Mouse (Mus musculus) skeletal muscle tissue, adult 2 months (tissue): Measurements from ENCODE around the gene Nell2.
"Not testable (repeated sequence)": the region's sequence is repeated elsewhere in the genome, so short reads cannot be mapped to it uniquely, and the experiment has no call there.

Source experiments
- DNase-seq: peaks from one replicate; pipeline ENCODE4 v3.0.0-alpha.2; 2012; ENCODE audit warnings: low read depth, low spot score

Gene Nell2

GRCm38 (mm10) chr15:95527948-95528861 lies at the start of gene Nell2:
Nell2 (minus strand) TSS chr15:95528559.
- no peak for DNase-seq

GRCm38 (mm10) chr15:95574661-95575060 lies 46.3 kb upstream of the Nell2 start:
- DNase-seq, result peak; percentile 10

GRCm38 (mm10) chr15:95569606-95570005 lies 41.2 kb upstream of the Nell2 start:
- DNase-seq, result no peak

DNA sequence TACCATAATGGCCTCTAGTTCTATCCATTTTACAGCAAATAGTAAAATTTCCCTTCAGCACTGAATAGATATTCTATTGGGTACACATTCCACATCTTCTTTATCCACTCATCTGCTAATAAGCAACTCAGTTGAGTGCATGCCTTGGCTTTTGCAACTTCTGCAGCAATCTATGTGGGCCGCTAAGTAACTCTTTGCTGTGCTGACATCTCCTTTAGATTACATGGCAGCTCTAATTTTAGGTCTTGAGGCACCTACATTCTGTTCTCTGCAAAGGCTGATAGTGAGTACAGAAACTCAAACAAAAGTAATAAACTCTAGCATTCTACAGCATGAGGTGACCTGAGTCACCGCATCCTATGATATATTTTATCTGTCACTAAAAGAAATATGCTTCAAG lies 36.8 kb upstream of the Nell2 start:
- DNase-seq, result no peak

DNA sequence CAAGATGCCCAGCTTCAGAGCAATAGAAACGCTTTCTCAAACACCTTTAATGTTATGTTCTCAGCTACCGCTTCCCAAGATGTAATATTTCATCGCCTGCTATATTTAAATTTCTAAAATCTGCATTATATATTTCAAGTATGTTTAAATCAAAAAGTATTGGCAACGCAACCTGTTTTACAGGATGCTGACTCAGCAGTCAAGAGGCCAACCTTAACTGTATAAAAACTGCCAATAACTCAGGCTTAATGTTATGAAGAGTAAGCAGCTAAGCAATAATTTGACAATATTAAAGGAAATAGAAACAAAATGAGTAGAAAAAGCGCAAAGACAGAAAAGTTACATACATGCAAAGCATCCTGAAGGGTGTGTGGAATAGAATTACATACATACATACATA lies 32.9 kb upstream of the Nell2 start:
- DNase-seq, result no peak

DNA sequence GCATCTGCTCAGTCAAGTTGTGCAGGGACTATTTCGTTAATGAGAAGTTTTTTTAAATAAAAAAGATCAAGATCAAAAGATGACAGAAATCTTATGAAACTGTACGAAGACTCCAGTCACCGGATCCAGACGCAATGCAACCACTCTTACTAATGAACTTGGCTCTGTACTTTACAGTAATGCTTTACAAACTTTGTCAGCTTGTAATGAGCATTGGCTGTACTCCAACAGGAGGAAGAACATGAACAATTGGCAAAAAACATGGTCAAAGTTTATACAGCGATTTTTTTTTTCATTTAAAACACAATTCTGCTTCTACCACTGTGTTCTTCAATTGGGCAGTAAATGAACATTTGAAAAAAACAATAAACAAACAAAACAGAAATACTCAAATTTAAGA lies 21.7 kb upstream of the Nell2 start:
- DNase-seq, result no peak

DNA sequence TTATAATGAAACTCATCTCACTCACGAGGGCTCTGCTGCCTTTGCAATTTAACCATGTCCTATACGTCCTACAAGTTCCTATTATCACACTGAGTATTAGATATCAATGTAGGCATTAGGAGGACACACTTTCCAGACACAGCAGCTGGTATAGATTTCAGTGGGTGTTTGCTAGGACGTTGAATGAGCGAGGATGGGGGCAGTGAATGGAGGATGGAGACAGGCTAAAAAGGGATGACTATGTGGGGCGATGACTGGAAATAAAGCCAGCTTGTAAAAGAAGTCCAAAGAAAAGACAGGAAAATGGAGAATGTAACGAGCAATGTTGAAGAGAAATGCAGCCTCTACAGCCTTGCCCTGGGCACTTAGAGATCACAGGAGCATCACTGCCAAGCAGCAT lies 14.3 kb upstream of the Nell2 start:
- DNase-seq, result no peak

DNA sequence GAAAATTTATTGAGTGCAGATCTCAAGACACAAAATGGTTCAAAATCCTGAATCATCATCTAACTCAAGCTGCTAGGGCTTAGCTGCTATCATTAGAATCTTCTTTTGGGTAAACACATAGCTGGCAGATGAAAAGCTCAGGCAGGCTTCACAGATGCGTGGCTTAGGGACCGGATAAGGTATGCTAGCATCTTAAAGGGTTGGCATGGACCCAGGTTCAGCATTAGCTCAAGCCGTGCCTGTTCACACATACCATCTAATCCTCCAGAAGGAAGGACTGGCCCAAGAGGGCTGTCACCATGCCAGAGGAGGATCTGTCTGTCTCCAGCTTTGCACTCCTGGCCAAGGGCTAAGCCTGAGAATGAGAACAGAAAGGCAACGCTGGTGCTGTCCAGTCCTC lies 8.4 kb upstream of the Nell2 start:
- DNase-seq, result no peak

DNA sequence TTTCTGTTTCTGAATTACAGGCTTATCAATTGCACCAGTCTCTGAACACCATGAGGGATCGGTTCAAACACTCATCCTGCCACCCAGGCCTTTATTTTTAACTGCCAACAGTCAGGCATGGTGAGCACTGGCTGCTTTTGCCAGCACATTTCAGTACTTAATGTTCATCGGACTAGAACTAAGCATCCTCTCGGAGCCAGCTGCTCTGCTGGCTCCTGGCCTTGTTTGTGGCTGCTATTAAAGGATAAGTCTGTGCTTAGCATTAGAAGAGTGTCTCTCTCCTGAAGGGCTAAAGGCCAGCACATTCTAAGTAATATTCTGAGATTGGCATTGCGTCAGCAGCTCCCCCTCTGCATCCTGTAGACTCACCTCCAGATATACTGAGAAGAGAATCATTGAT lies 7.9 kb upstream of the Nell2 start:
- DNase-seq, result no peak

GRCm38 (mm10) chr15:95534644-95535043 lies 6.3 kb upstream of the Nell2 start:
- DNase-seq, result no peak

GRCm38 (mm10) chr15:95527461-95527947 lies 855 bp downstream of the Nell2 start:
- no peak for DNase-seq

DNA sequence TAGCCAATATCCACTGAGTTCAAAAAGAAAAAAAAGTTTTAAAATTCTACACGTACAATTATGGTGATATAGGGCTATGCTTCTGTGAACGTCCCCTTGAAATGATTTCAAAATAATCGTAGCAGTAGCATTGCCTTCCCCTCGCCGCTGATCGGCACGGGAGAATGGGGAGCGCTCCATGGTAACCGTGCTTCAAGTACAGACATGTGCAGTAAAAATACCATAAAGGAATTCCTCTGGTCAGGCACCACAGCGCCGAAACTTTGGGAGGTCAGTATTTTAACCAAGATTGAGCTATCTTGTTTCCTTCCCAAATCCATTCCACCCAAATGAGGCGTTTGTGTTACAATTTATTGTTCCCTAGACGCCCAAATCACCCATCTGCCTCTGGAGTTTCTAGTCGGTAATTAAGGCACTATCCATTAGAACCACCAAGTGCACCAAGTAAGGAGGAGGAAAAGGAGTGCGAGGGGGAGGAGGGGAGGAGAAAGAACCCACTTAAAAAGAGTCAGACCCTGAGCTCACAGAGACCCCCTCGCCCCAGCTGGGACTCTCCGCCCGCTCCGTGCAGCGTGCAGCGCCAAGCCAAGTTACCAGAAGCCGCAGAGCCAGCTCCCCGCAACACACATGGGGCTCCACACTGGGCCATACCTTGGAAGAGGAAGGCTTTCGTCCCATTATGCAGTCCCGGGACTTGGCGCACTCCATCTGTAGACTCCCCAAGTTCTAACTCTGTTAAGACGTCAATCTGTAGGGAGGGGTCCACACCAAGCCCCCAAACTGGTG lies 1.5 kb downstream of the Nell2 start:
- DNase-seq, result no peak

DNA sequence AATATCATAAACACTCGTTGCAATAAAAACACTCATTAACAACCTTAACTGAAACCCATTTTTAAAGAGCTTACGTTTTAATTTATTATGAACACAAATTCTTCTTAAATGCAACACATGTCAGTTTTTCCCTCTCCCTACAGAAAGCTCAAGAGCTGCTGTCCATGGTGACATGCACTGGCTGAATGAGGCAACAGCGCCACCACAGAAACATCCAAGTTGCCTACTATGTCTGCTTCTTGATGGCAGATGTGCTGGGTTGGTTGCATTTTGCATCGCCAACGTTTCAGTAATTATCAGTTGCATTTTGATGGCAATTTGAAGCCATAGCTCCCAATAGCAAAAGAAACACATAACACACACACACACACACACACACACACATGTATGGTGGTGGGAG lies 2.4 kb downstream of the Nell2 start:
- no peak for DNase-seq

DNA sequence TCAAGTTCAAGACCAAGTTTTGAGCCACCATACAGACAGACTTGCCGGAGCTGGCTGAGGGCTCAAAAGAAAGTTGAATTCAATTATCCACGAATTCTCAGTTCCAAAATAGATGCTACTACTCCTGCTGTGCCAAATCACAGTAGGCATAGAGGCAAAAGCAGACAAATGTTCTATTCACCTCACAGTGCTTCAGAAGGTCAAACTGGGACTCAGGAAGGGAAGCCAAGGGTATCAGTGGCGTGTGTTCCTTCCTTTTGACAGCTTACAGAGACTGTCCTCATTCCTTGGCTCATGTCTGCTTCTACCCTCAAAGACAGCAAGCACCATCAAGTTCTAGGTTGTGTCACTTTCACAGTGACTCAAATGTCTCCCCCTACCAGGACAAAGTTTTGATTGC lies 10.2 kb downstream of the Nell2 start:
- no peak for DNase-seq

DNA sequence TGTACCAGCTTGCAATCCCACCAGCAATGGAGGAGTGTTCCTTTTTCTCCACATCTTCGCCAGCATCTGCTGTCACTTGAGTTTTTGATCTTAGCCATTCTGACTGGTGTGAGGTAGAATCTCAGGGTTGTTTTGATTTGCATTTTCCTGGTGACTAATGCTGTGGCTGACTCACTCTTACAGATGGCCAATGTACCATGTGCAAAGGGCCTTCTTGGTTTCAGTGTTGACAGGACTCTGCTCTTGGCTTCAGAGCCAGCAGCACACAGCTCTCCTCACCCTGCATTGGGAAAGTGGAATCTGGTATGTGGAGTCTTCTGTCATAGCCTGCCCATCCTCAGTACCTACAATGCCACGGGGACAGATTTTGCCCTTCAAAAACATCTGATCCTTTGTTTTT lies 15.1 kb downstream of the Nell2 start:
- DNase-seq, result not testable (repeated sequence)

DNA sequence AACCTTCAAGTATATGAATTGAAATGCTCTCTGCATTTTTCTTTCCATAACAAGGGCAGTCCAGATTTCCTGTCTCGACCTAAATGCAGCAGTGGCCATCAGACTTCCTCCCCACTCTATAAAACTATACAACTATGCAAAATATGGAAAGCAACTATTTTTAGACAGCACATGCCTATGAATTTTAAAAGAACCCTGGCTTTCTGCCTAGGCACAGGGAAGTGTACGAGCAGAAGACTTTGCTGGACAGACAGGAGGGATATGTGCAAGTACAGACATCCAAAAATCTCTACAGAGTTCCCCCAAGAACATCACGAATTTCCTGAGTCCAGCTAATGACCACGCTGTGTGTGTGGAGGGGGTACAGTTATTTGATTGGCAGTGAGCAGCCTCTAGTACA lies 32.7 kb downstream of the Nell2 start:
- no peak for DNase-seq

- DNase-seq, result no peak
Measured at GRCm38 (mm10) chr15:95495193-95495592, 33.2 kb downstream of the Nell2 start.

GRCm38 (mm10) chr15:95492201-95492600 lies 36.2 kb downstream of the Nell2 start:
- no peak for DNase-seq

- DNase-seq, result no peak
Measured at GRCm38 (mm10) chr15:95489174-95489573, 39.2 kb downstream of the Nell2 start.

GRCm38 (mm10) chr15:95487961-95488360 lies 40.4 kb downstream of the Nell2 start:
- DNase-seq, result no peak

GRCm38 (mm10) chr15:95482002-95482401 lies 46.4 kb downstream of the Nell2 start:
- no peak for DNase-seq

DNA sequence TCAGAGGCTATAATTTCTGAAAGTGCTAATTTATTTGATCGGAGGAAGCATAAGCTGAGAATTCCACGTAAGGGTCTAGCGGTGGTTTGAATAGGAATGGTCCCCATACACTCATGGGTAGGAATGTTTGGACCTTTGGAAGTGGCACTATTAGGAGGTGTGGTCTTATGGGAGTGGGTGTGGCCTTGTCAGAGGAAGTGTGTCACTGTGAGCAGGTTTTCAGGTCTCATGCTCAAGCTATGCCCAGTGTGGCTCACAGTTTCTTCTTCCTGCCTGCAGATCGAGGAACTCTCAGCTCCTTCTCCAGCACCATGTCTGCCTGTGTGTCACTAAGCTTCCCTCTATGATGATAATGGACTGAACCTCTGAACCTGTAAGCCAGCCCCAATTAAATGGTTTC lies 46.8 kb downstream of the Nell2 start:
- DNase-seq, result no peak

DNA sequence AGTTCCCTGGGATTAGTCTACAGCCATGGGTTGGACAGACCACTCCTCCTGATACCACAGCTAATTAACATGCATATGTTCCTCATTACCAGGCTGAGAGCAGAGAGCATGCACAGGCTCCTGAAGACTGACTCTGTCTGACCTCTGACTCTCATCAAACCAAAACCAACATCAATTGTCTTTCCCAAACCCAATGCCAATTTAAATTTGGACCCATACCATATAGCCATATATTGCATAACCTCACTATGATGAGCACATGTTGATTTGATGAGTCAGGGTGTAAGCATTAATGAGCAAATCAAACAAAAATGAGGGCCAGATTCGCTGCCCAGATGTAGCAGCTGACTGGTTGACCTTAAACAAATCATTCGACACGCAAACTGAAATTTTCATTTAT lies 51.9 kb downstream of the Nell2 start:
- no peak for DNase-seq
